ENCODE assay signal across 13 mouse cellular contexts in genomic region chr12:104841256-104841655, GRCm38 (mm10). TPM values are rescaled to one million over a fixed set of nuclear protein-coding genes. Genes with fewer than 3 reads are reported as not detected.
"Had no signal": no experiment of that assay in that cellular context is flagged by ENCODE, and none has a peak within 500 bp of the region (broad histone marks: within the 10 kb centered on the region; RNA-seq: fewer than 3 reads in every experiment).

No protein-coding gene starts in this region.

- H3K9me3 ChIP-seq: limb, embryonic 15.5 days; liver, embryonic 15.5 days; neural tube, embryonic 15.5 days had no signal

- H3K4me2 ChIP-seq: limb, embryonic 15.5 days; liver, embryonic 15.5 days; lung, embryonic 14.5 days; neural tube, embryonic 15.5 days had no signal

- H3K27me3 ChIP-seq: neural tube, embryonic 15.5 days had no signal

- ATAC-seq: hindbrain, embryonic 16.5 days; inflammation-experienced regulatory T-cells, adult 6 months; intestine, postnatal 0 days had no signal

- H3K36me3 ChIP-seq: limb, embryonic 15.5 days; liver, embryonic 15.5 days; neural tube, embryonic 15.5 days had no signal

- H3K4me3 ChIP-seq: limb, embryonic 15.5 days; liver, embryonic 15.5 days; myocyte; neural tube, embryonic 15.5 days had no signal

- H3K27ac ChIP-seq: limb, embryonic 15.5 days; liver, embryonic 15.5 days; macrophage; neural tube, embryonic 15.5 days; stomach, postnatal 0 days had no signal

- DNase-seq: lung, embryonic 14.5 days; lung, postnatal 10 days; midbrain, embryonic 14.5 days had no signal

- H3K9ac ChIP-seq: limb, embryonic 15.5 days; liver, embryonic 15.5 days; lung, embryonic 14.5 days; neural tube, embryonic 15.5 days had no signal

RNA-seq across cellular contexts. Expression of gene Clmn, which starts 23.6 kb away (rescaled TPM):
- total RNA-seq: megakaryocyte-erythroid progenitor cell, adult 5-6 weeks had no signal
- polyA plus RNA-seq: macrophage had no signal
